Mouse (Mus musculus) megakaryocyte-erythroid progenitor cell, adult 5-6 weeks (primary cell): ENCODE results near the gene Adgrf4. TPM values are rescaled to one million over a fixed set of nuclear protein-coding genes. Genes with fewer than 3 reads are reported as not detected.

Experiments used
- ATAC-seq: replicated peaks from 2 replicates; pipeline ENCODE4 v1.8.0; 2016; ENCODE audit warnings: mild to moderate bottlenecking, inconsistent platforms; ENCODE audit not compliant: severe bottlenecking, poor library complexity, low FRiP score, low TSS enrichment
- total RNA-seq, 2 experiments: library from RNA; stranded (forward) in 1 of 2; stranded (reverse) in 1 of 2; fragments of 200-1000, 215-1000 nt in 1 of 2; fragments of >200 nt in 1 of 2; fragmentation: Nextera tagmentation in 1 of 2; gene quantifications; 2 replicates each; pipeline ENCODE4 v1.2.3; 2014 to 2017

Adgrf4 gene
- total RNA-seq (2014; fragmentation: Nextera tagmentation), result not detected in 2 replicates
- total RNA-seq (2017), result not detected in 2 replicates

DNA sequence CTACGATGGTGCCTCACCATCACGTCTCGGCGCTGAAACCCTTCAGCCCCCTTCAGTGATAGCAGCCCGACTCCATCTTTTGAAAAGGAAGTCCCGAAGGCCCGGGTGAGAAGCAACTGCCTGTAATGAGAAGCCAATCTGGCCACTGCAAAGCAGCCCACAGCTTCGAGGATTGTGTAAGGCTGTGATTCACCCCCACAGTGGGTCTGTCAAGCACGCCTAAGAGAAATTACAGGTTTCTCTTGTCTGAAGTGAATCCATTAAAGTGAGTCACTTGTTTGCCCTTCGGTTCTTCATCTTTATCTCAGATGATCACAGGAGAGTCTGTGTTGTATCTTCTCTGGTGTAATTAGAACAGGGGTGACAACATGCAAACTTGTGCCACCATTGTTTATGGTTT is at the start of gene Adgrf4:
TSS of gene Adgrf4 (minus strand) at position 149 of the 400 bp plus-strand sequence.
- ATAC-seq, result no peak

DNA sequence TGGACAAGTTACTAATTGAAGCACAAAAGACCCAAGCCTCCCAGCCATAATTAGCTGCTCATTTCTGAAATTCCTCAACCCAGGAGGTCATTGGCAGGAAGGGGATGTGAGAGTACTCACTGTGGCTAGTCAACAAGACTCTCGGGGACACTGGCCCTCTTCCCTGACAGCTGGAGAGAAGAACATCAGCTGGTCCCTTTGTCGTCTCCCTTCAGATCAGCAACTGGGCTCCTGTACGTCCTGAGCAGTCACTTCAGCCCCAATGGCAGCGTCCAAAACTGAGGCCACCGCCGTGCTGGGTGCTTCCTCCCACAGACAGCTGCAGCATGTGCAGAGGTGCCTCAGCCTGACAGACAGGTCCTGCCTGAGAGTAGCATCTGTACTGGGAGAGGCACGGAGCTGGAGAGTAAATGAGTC is 49.7 kb upstream of the Adgrf4 start, which contains the start of gene Adgrf2:
TSS of gene Adgrf2 (minus strand) at position 379 of the 417 bp plus-strand sequence.
- ATAC-seq, result no peak

DNA sequence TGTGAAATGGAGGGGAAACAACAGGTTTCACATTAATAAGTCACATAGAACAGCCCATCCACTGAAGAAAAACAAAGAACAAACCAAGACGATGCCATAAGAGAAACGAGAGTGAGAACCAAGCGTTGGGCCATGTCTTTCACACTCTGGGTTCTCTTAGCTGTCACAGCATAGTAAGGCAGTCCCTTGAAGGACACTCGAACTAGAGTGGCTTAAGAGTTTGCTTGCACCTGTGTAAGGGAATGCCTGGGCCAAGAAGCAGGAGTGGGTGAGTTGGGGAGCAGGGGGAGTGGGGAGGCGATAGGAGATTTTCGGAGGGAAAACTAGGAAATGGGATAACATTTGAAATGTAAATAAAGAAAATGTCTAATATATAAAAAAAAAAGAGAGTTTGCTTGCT is 46.7 kb upstream of the Adgrf4 start:
- ATAC-seq, result no peak

DNA sequence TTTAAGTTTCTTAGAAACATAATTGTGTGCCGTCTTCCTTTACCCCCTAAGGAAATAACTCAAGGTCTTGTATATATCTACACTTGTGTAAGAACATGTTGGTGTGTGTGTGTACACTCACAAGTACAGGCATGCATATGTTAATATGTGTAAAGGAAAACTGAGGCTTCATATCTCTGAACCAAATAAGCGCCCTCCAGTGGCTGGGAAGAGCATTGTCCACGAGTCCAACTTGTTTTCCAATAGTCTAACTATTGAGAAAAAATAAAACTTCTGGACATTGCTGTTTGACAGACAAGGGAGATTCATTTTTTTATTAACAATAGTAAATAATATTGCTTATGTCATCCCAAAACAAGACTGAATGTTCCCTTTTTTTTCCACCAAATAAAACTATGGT is 25.1 kb upstream of the Adgrf4 start:
- no peak for ATAC-seq

GRCm38 (mm10) chr17:42714991-42715390 is 22.9 kb upstream of the Adgrf4 start:
- ATAC-seq, result no peak

DNA sequence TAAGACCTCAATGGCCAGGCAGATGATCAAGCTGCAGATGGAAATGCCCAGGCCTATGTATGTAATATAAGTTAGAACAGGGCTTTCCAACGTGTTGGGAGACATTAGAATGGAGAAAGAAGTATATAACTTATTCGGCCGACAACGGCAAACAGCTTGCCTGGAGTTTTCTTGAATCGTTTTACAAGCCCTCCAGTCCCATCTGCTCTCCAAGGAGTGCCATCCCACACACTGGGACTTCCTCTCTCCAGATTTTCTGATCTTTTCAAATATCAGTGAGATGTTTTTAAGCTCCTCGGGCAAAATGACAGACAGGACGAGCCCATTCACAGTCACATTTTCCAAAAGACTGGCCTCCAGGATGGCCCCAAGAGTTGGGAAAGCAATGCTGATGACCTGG is 18.6 kb upstream of the Adgrf4 start:
- no peak for ATAC-seq

DNA sequence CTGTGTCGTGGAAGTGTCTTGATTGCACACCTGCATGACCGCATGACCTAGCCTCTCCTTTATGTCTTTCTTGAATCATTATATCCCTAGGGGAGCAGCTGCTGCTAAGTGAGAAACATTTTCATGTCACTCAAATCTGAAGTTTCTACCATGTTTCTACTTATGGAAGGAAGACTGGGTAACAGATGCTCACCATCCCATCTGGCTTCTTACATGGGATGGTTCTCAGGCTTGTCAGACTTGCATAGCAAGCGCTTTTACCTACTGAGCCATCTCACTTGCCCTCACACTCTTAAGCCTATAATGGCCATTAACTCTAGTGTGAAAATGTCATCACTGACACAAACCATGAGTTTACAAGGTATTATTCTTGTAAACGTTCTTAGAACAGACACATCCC is 13.5 kb upstream of the Adgrf4 start:
- ATAC-seq, result no peak

- ATAC-seq, result no peak
Observed at GRCm38 (mm10) chr17:42702198-42702597, 10.1 kb upstream of the Adgrf4 start.

- ATAC-seq, result no peak
Observed at GRCm38 (mm10) chr17:42694730-42695129, 2.6 kb upstream of the Adgrf4 start.

- no peak for ATAC-seq
Observed at GRCm38 (mm10) chr17:42690531-42690930, 1.6 kb downstream of the Adgrf4 start.

- peak; percentile 82 for ATAC-seq
Observed at GRCm38 (mm10) chr17:42658634-42659422, 33.3 kb downstream of the Adgrf4 start.

- no peak for ATAC-seq
Observed at GRCm38 (mm10) chr17:42643416-42643815, 48.7 kb downstream of the Adgrf4 start.

- ATAC-seq, result no peak
Observed at GRCm38 (mm10) chr17:42630206-42630605, 61.9 kb downstream of the Adgrf4 start.

- 0 out of 2 replicates have a peak, but pooled peaks have one; percentile 55 for ATAC-seq
Observed at GRCm38 (mm10) chr17:42613043-42613737, 78.9 kb downstream of the Adgrf4 start.

DNA sequence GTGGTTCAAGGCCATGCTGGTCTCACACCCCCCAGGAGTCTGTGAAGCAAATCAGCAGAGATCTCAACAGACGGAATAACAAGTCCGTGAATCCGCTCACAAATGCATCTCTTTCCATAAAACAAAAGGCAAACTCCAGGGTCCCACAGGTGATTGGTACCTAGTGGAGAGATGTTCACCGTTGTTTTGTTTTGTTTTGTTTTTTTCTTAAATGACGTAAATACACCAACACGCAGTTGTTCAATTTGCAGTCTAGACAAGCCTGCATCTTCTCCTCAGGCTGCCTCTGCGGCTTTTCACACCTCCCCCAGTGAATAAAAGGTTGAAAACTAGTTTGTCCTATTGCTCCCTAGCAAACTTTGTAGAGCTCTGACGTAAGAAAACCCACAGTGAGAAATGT is 80.8 kb downstream of the Adgrf4 start, which contains the start of gene Opn5:
TSS of gene Opn5 (minus strand) at position 101 of the 400 bp plus-strand sequence.
- no peak for ATAC-seq

GRCm38 (mm10) chr17:42608270-42608669 is 83.8 kb downstream of the Adgrf4 start:
- no peak for ATAC-seq

Other genes with a start within 250 kb of the Adgrf4 start
- not detected in 2 replicates for gene Opn5, start 80.9 kb downstream of the Adgrf4 start, total RNA-seq (2014; fragmentation: Nextera tagmentation)
- gene Opn5, start 80.9 kb downstream of the Adgrf4 start, total RNA-seq (2017), result not detected in 2 replicates
- not detected in 2 replicates for gene Adgrf2, start 49.9 kb upstream of the Adgrf4 start, total RNA-seq (2014; fragmentation: Nextera tagmentation)
- not detected in 2 replicates for gene Adgrf2, start 49.9 kb upstream of the Adgrf4 start, total RNA-seq (2017)
- gene Cd2ap, start 184.4 kb upstream of the Adgrf4 start, total RNA-seq (2014; fragmentation: Nextera tagmentation), result 15.0 and 15.9 TPM in 2 replicates
- 12.3 and 12.8 TPM in 2 replicates for gene Cd2ap, start 184.4 kb upstream of the Adgrf4 start, total RNA-seq (2017)